Mouse (Mus musculus): ENCODE measurements around the gene Olfr434.
"Not testable (repeated sequence)": the region's sequence is repeated elsewhere in the genome, so short reads cannot be mapped to it uniquely, and the experiment has no call there.

Gene Olfr434

GRCm38 (mm10) chr6:43212873-43213272 is at the start of gene Olfr434:
Gene Olfr434 (plus strand): TSS chr6:43213021.
- in situ Hi-C loops (cut with MboI, MseI), result not testable (repeated sequence)

DNA sequence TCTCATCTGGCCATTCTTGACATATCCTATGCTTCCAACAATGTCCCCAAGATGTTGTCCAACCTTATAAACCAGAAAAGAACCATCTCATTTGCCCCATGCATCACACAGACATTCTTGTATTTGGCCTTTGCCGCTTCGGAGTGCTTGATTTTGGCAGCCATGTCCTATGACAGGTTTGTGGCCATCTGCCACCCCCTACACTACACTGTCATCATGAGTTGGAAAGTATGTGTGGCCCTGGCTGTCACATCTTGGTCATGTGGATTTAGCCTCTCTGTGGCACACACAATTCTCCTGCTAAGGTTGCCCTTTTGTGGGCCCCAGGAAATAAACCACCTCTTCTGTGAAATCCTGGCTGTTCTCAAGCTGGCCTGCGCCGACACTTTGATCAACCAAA is 45.6 kb upstream of the Olfr434 start:
- in situ Hi-C loops (cut with MboI, MseI), result no loop called here

GRCm38 (mm10) chr6:43171840-43172239 is 41.0 kb upstream of the Olfr434 start, which contains the start of gene Olfr13:
Gene Olfr13 (plus strand): TSS chr6:43172140.
- in situ Hi-C loops (cut with MboI, MseI), result no loop called here

- in situ Hi-C loops (cut with MboI, MseI), result no loop called here
These were observed 34.7 kb upstream of the Olfr434 start for GRCm38 (mm10) chr6:43178129-43178528.

DNA sequence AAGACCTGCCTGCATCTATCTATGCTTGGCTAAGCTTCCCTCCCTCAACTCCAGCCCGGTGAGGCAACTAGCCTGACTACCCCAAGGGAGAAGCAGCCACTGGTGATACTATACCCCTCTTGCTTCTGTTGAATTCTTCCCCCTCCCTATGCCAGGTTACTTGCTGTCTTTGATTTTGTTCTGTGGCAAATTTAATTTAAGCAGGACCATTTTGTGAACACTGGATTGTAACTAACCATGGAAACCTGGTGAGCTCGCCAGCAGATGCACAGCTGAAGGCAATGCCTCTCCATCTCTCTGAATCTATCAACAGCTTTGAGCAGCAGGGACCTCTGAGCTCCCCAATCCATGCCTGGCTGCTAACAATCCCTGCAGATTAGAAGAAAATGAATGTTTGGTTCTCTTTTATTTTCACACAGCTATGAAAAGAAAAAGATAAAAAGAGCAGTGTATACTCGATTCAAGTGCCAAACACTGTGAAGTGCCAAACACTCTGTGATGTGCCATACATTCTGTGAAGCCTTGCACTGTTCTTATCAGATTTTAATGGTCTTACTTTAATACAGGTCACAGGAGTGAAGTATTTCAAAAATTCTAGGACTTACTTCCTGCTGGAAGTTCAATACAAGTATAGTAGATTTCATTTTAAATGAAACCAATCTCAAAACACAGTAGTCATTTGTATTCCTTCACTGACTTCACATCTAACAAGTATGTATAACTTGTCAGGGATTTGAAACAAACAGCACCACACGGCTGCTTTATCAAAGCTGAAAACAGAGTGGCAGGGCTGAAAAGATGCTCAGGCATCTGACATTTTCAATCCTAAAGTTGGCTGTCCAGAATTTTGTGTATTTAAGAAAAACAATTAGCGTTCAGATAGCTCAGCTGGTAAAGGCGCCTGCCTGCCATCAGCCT is 34.0 kb upstream of the Olfr434 start:
- in situ Hi-C loops (cut with MboI, MseI), result no loop called here

- in situ Hi-C loops (cut with MboI, MseI), result no loop called here
These were observed 21.8 kb upstream of the Olfr434 start for GRCm38 (mm10) chr6:43190986-43191385.

DNA sequence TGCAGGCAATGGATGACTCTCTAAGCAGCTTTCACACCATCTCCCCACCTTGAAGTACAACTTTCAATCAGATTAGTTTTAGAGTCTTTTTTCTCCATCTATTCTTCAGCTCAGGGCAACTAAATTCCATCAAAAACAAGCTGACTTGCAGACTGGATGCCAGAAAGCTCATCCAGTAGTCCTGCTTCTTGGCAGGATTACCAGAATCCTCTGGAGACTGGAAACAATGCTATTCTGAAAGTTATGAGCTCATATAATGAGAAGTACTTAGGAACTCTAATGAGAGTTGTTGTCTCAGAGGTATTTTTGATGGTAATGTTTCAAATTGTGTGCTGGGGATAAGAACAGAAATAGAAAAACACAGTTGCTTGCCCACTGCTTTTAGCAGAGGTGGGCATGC is 16.0 kb upstream of the Olfr434 start, which contains the start of gene Olfr435:
Gene Olfr435, plus strand, starts transcription at position 366 of the 400 bp plus-strand sequence.
- in situ Hi-C loops (cut with MboI, MseI), result no loop called here

DNA sequence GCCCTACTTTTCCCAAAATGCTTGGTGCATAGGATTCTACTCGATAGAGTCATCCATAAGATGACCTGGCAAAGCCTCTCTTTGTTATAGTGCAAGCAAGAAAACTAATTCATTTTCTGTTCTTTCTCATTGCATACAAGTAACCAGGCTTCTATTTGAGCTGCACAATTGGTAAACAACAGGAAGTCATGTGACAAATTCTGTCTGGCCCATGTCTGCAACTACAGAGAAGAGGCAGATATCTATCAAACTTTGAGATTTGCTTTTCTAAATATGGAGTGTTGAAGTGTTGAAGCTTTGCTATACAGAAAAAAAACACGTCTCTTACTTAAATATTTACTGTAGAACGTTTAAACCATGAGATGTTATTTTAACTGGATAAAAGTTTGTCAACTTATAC is 14.7 kb upstream of the Olfr434 start:
- in situ Hi-C loops (cut with MboI, MseI), result no loop called here

- in situ Hi-C loops (cut with MboI, MseI), result no loop called here
These were observed 10.0 kb upstream of the Olfr434 start for GRCm38 (mm10) chr6:43202786-43203185.

DNA sequence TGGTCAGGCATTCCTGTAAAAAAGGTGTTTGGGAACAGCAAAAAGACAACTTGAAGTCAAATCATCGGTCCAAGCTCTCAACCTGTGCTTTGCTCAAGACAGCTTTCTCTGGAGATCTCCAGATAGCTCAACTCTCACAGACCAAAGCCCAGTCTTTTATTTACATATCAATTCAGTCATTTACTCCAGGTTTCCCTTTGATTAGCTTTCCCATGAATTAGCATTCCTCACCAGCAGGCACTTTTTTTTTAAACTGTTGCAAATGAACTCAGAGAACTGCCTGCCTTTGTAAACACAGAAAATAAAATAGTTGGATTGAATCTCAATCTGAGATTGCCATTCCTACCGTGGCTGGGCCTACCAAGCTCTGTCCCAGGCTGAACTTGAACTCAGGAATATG is 7.5 kb upstream of the Olfr434 start:
- in situ Hi-C loops (cut with MboI, MseI), result no loop called here

- in situ Hi-C loops (cut with MboI, MseI), result not testable (repeated sequence)
These were observed 18.4 kb downstream of the Olfr434 start, which contains the start of gene Olfr47 for GRCm38 (mm10) chr6:43231255-43231654. Gene Olfr47 (plus strand): TSS chr6:43231529.

DNA sequence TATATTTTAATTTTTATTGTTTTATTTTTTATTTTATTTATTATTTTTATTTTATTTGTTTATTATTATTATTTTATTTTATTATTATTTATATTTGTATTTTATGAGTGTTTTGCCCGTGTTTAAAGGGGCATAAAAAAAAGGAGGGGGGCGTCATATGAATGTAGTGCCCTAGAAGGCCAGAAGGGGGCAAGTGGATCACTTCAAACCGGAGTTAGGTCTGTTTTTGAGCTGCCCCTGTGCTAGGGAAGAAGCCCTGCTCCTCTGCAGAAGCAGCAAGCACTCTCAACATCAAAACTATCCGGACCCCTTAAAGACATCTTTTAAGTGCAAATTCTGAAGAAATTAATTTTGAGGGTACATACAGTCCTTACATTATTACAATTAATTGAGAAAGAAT is 29.2 kb downstream of the Olfr434 start:
- in situ Hi-C loops (cut with MboI, MseI), result no loop called here

GRCm38 (mm10) chr6:43247396-43247795 is 34.6 kb downstream of the Olfr434 start:
- in situ Hi-C loops (cut with MboI, MseI), result no loop called here

DNA sequence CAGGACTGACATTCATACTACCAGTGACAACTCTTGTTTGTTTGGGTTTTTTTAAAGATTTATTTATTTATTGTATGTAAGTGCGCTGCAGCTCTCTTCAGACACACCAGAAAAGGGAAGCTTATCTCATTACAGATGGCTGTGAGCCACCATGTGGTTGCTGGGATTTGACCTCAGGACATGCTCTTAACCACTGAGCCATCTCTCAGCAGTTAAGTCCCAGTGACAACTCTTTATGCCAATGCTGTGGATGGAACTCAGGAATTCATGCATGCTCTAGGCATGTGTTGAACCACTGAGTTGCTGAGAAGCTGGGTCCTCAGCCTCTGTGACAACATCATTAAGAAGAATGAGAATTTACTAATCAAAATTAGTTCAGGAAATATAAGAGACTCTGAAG is 40.2 kb downstream of the Olfr434 start:
- in situ Hi-C loops (cut with MboI, MseI), result no loop called here

DNA sequence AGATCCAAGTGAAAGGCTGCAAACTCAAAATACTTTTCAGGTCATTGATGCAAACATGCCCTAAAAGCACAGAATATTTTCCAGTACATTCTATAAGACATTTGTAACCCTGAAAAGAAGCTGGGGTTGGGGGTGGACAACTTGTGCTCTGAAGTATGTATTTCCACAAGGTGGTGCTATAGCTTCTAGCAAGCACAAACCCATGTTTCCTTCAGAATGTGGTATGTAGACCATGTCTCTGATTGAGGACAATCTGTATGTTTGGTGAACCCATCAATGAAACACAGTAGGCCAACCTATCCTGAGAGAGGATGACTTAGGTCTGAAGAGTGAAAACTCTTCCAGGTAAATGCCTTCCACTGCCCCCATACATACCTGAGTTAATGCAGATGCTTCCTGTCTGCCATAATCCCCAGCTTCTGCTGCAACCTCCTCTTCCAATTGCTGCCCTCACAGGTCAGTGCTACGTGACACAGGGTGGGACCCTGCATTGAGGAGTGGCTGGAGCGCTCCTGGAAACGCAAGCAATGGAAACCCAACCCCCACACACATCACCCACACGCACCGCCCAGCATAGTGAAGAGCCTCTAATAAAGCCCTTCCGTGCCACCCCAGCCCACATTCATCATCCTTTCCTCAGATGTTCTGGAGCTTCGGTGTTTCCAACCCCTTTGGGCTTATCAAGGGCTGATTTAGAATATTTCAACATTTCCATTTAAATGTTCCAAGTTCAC is 41.5 kb downstream of the Olfr434 start:
- in situ Hi-C loops (cut with MboI, MseI), result no loop called here

- in situ Hi-C loops (cut with MboI, MseI), result no loop called here
These were observed 47.9 kb downstream of the Olfr434 start for GRCm38 (mm10) chr6:43260756-43261155.

DNA sequence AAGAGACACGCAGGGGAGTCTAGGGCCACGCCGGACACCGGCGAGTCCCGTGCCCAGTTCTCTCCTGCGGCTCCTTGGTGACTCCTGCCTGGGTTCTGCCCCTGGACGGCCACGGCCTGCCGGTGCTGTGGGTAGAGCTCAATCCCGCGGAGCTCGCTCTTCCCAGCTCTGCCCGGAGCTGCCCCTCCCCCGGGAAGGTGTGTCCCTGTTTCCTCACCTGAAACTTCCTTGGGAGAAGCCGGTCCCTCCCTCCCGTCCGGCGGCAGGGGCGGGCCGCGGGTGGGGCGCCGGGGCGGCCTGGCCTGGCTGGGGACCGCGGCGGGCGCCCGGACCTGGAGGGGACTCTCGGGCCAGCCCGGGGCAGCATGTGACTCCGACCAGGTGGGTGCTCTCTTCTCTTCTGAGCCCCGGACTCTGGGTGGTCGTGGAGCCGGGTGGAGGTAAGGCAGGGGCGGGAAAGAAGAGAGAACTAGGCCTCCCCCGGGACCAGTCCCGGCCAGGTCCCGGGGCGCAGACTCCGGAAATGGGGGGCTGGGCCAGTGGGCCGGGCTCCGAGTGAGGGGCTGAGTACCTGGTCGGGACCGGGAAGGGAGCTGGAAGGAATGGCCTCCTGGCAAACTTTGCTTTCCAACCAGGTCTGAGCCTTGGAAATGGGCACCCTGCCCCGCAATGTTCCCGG is 52.7 kb downstream of the Olfr434 start, which contains the start of gene Arhgef5:
Gene Arhgef5, plus strand, starts transcription at position 220 of the 679 bp plus-strand sequence.
- in situ Hi-C loops (cut with MboI, MseI), result no loop called here

DNA sequence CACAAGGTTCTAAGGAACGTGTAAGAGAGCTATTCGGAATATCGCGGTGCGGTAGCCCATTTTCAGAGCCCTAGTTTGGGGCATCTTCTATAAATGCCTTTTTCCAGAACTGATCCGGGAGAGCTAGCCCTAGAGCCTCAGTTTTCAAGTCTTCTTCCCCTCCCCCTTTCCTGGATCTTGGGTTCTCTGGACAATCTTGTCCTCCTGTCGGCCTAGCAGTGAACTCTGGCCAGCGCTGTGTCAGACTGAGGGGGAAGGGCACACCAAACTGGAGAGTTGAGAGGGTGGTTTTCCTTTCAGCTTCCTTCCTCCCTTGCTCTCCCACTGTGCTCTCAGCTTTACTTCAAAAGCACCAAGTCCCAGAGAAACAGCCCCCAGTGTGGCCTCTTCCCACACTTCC is 53.5 kb downstream of the Olfr434 start:
- in situ Hi-C loops (cut with MboI, MseI), result no loop called here

Measured in T-helper 1 cell (primary cell).